ENCODE assay signal across 11 mouse cellular contexts in the genomic region with DNA sequence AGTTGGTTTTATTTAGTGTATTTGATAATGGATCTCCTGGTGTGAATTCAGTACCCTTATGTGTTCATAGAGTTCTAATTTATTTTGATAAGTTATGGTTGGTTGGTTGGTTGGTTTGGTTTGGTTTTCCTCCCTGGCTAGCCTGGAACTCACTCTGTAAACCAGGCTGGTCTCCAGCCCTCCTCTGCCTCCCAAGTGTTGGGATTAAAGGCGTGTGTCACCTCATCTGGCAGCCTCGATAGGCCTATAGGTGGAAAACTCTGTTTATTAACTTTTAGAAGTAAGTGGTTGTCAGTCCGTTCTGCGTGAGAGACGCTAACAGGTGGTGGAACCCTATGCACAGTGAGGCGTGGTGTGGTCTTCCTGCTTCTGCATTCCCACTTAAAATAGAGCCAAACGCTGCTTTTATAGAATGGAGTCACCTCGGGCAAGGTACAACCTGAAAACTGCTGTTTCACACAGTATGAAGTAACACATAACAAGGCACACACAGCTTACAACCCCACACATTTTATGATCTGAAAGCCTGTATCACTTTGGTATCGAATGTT. TPM values are rescaled to one million over a fixed set of nuclear protein-coding genes. Genes with fewer than 3 reads are reported as not detected.
A peak's percentile ranks its signal among the peaks of the same experiment; 100 is the strongest.
DNase-seq lines count a peak whose midpoint lies in the region; ATAC-seq and TF ChIP-seq lines count a peak whose summit lies in the region.
"Had no signal": no experiment of that assay in that cellular context is flagged by ENCODE, and none has a peak within 500 bp of the region (broad histone marks: within the 10 kb centered on the region; RNA-seq: fewer than 3 reads in every experiment).

No protein-coding gene starts in this region.

- peak overlapping the region; percentile 70 for H3K4me3 ChIP-seq in liver, embryonic 11.5 days (ENCODE audit: low read depth, low read length)
- H3K4me3 ChIP-seq in brown adipose tissue, adult 24 weeks (ENCODE audit: insufficient read depth, low read depth, low read length) = no peak overlapping the region
- H3K4me3 ChIP-seq in hindbrain, embryonic 16.5 days (ENCODE audit: low read length) = no peak overlapping the region
- H3K4me3 ChIP-seq in myocyte = peak overlapping the region; percentile 56

- no peaks in the 10 kb centered on the region for H3K27me3 ChIP-seq in liver, embryonic 11.5 days (replicated peaks; ENCODE audit: control insufficient read depth, insufficient read depth, low read length)
- H3K27me3 ChIP-seq in hindbrain, embryonic 16.5 days (replicated peaks; ENCODE audit: control insufficient read depth, insufficient read depth, low read length) = no peaks in the 10 kb centered on the region
- no peaks in the 10 kb centered on the region for H3K27me3 ChIP-seq in myocyte (ENCODE audit: control insufficient read depth, insufficient read depth, insufficient read length)

- no peak overlapping the region for H3K27ac ChIP-seq in liver, embryonic 11.5 days (ENCODE audit: low read depth, low read length)
- H3K27ac ChIP-seq in brown adipose tissue, adult 24 weeks (replicated peaks; ENCODE audit: low read depth, low read length) = 0 out of 2 replicates have a peak overlapping the region, but pooled peaks have one; percentile 15
- no peak overlapping the region for H3K27ac ChIP-seq in hindbrain, embryonic 16.5 days (ENCODE audit: low read depth, low read length)

- no peak for ATAC-seq in liver, embryonic 11.5 days (replicated peaks; ENCODE audit: low FRiP score)
- no peak for ATAC-seq in hindbrain, embryonic 16.5 days

- H3K79me2 ChIP-seq in myocyte (ENCODE audit: control insufficient read depth, insufficient read depth) = peaks cover 47% of the 10 kb centered on the region

- no peaks in the 10 kb centered on the region for H3K36me3 ChIP-seq in liver, embryonic 11.5 days (ENCODE audit: control insufficient read depth, insufficient read depth, low read length)
- H3K36me3 ChIP-seq in hindbrain, embryonic 16.5 days (ENCODE audit: control insufficient read depth, insufficient read depth, low read length) = no peaks in the 10 kb centered on the region
- H3K36me3 ChIP-seq in myocyte (ENCODE audit: control insufficient read depth, insufficient read depth) = no peaks in the 10 kb centered on the region

- H3K4me2 ChIP-seq in liver, embryonic 11.5 days = peak overlapping the region; percentile 86
- H3K4me2 ChIP-seq in hindbrain, embryonic 16.5 days (ENCODE audit: low read length) = peak overlapping the region; percentile 68
- peak overlapping the region; percentile 88 for H3K4me2 ChIP-seq in myocyte (ENCODE audit: low read depth)

- H3K9ac ChIP-seq in liver, embryonic 11.5 days (ENCODE audit: low read depth, low read length) = peak overlapping the region; percentile 89; the same call in 1 of the 2 replicates
- H3K9ac ChIP-seq in hindbrain, embryonic 16.5 days (ENCODE audit: low read depth, low read length) = no peak overlapping the region

- no peaks in the 10 kb centered on the region for H3K9me3 ChIP-seq in liver, embryonic 11.5 days (ENCODE audit: control insufficient read depth, low read length)
- H3K9me3 ChIP-seq in hindbrain, embryonic 16.5 days (ENCODE audit: control insufficient read depth, low read length) = no peaks in the 10 kb centered on the region

- no peak for DNase-seq in liver, embryonic 11.5 days (ENCODE audit: low spot score)
- DNase-seq in liver = no peak
- no peak for DNase-seq in thymus, postnatal 36 days
- DNase-seq in retina, postnatal 1 day = no peak
- DNase-seq in gastrocnemius, postnatal 10 days = no peak
- DNase-seq: cerebellum, postnatal 14 days; kidney, postnatal 36 days had no signal

- no peak overlapping the region for H3ac ChIP-seq in myocyte (ENCODE audit: control insufficient read depth, insufficient read length)

- H3K4me1 ChIP-seq in liver, embryonic 11.5 days (replicated peaks; ENCODE audit: control insufficient read depth, insufficient read depth, low read length) = peaks cover 18% of the 10 kb centered on the region
- H3K4me1 ChIP-seq in brown adipose tissue, adult 24 weeks (ENCODE audit: control insufficient read depth, insufficient read depth, insufficient read length, low read length) = peaks cover 6% of the 10 kb centered on the region
- peaks cover 15% of the 10 kb centered on the region for H3K4me1 ChIP-seq in hindbrain, embryonic 16.5 days (ENCODE audit: control insufficient read depth, insufficient read depth, low read depth, low read length)

- no peak for TF ChIP-seq POLR2A in myocyte (IDR thresholded peaks at IDR 0.05; ENCODE audit: insufficient read length, low read depth)

- 88% methylated on average over 9 of the region's 9 CpGs for WGBS in liver, embryonic 11.5 days
- 93% methylated on average over 9 of the region's 9 CpGs for WGBS in hindbrain, embryonic 16.5 days

TF ChIP-seq in myocyte, 11 proteins besides CTCF, POLR2A, EP300 and RAD21:
- TF ChIP-seq POLR2AphosphoS2 (IDR thresholded peaks at IDR 0.05; ENCODE audit: insufficient read length, low read depth) = no peak
- no peak for TF ChIP-seq SRF (IDR thresholded peaks at IDR 0.05; ENCODE audit: control insufficient read depth, insufficient read length, low read depth)
- TF ChIP-seq MYOD1 (IDR thresholded peaks at IDR 0.05; ENCODE audit: control insufficient read depth in 1 of 3, insufficient read length in 2 of 3, low read depth in 2 of 3) = peak in 2 of 3 experiments; percentile 64 to 71
- TF ChIP-seq TCF12 (IDR thresholded peaks at IDR 0.05; ENCODE audit: insufficient read depth, poor library complexity, severe bottlenecking) = no peak
- no peak for TF ChIP-seq USF1 (IDR thresholded peaks at IDR 0.05; ENCODE audit: low read depth)
- no peak for TF ChIP-seq CEBPB (IDR thresholded peaks at IDR 0.05; ENCODE audit: insufficient read depth, poor library complexity, severe bottlenecking)
- TF ChIP-seq REST (IDR thresholded peaks at IDR 0.05; ENCODE audit: insufficient read depth, insufficient read length) = no peak
- TF ChIP-seq MAX (IDR thresholded peaks at IDR 0.05; ENCODE audit: low read depth) = no peak

RNA-seq across cellular contexts. Expression of gene BC004004, which starts 1.6 kb away (rescaled TPM):
- polyA plus RNA-seq in liver, embryonic 11.5 days (2014; fragmentation: Nextera tagmentation; extraction: Ambion mirVana) = 70.9 and 72.7 TPM in 2 replicates
- polyA plus RNA-seq in brown adipose tissue, adult 24 weeks (2012; ENCODE audit: insufficient read depth, insufficient read length, missing spikeins) = 180 and 221 TPM in 2 replicates
- 118 and 123 TPM in 2 replicates for polyA plus RNA-seq in hindbrain, embryonic 16.5 days (2015; fragmentation: Nextera tagmentation; extraction: Ambion mirVana)
- polyA plus RNA-seq in myocyte (2012; fragmentation: generic; extraction: Trizol) = 120 TPM
- 100 to 1,000 TPM; 115 to 118 TPM for total RNA-seq in gastrocnemius, postnatal 10 days (2021)

RNA-seq across cellular contexts. Expression of gene Ppil1, which starts 6.2 kb away (rescaled TPM):
- 200 and 201 TPM in 2 replicates for polyA plus RNA-seq in liver, embryonic 11.5 days (2014; fragmentation: Nextera tagmentation; extraction: Ambion mirVana)
- 20.1 and 20.9 TPM in 2 replicates for polyA plus RNA-seq in brown adipose tissue, adult 24 weeks (2012; ENCODE audit: insufficient read depth, insufficient read length, missing spikeins)
- polyA plus RNA-seq in hindbrain, embryonic 16.5 days (2015; fragmentation: Nextera tagmentation; extraction: Ambion mirVana) = 105 and 113 TPM in 2 replicates
- 30.1 TPM for polyA plus RNA-seq in myocyte (2012; fragmentation: generic; extraction: Trizol)
- total RNA-seq in gastrocnemius, postnatal 10 days (2021) = 10 to 100 TPM; 11.4 to 12.4 TPM

RNA-seq across cellular contexts. Expression of gene Cpne5, which starts 32.3 kb away (rescaled TPM):
- polyA plus RNA-seq in liver, embryonic 11.5 days (2014; fragmentation: Nextera tagmentation; extraction: Ambion mirVana) = 0.93 and 1.1 TPM in 2 replicates
- polyA plus RNA-seq in brown adipose tissue, adult 24 weeks (2012; ENCODE audit: insufficient read depth, insufficient read length, missing spikeins) = not detected in 2 replicates
- 48.1 and 51.2 TPM in 2 replicates for polyA plus RNA-seq in hindbrain, embryonic 16.5 days (2015; fragmentation: Nextera tagmentation; extraction: Ambion mirVana)
- polyA plus RNA-seq in myocyte (2012; fragmentation: generic; extraction: Trizol) = 0.56 TPM
- total RNA-seq in gastrocnemius, postnatal 10 days (2021) = under 1 TPM; 0.32 to 0.49 TPM
- polyA plus RNA-seq: macrophage had no signal

RNA-seq across cellular contexts. Expression of gene Pi16, which starts 47.3 kb away (rescaled TPM):
- polyA plus RNA-seq in liver, embryonic 11.5 days (2014; fragmentation: Nextera tagmentation; extraction: Ambion mirVana) = 0.32 and 0.51 TPM in 2 replicates
- polyA plus RNA-seq in brown adipose tissue, adult 24 weeks (2012; ENCODE audit: insufficient read depth, insufficient read length, missing spikeins) = 32.6 and 73.5 TPM in 2 replicates
- 2.0 and 2.4 TPM in 2 replicates for polyA plus RNA-seq in hindbrain, embryonic 16.5 days (2015; fragmentation: Nextera tagmentation; extraction: Ambion mirVana)
- polyA plus RNA-seq in myocyte (2012; fragmentation: generic; extraction: Trizol) = 7.1 TPM
- 10 to 100 TPM; 38.8 to 45.1 TPM for total RNA-seq in gastrocnemius, postnatal 10 days (2021)

Comparison
In these comparisons a context has a peak if more than half of its experiments do, and no peak if none do; other contexts are left out.
1. H3K4me3 ChIP-seq: peak in liver, embryonic 11.5 days (single experiment) and myocyte (single experiment); none in brown adipose tissue, adult 24 weeks (single experiment) and hindbrain, embryonic 16.5 days (single experiment).
2. RNA of gene Cpne5, which starts 32.3 kb away (polyA plus RNA-seq): 48.1 to 51.2 TPM in hindbrain, embryonic 16.5 days; 0.93 to 1.1 TPM in liver, embryonic 11.5 days, 0.56 TPM in myocyte (single experiment) and not detected in brown adipose tissue, adult 24 weeks; every median in the first group is over 10 times any median in the second.
3. Peak in every context shown above with its lines, with median percentiles within 50 percentile points of each other: H3K4me2 ChIP-seq.